Mouse (Mus musculus) intestine, embryonic 15.5 days (tissue): ENCODE data around the gene Ifnar2. TPM values are rescaled to one million over a fixed set of nuclear protein-coding genes. Genes with fewer than 3 reads are reported as not detected.
A peak's percentile ranks its signal among the peaks of the same experiment; 100 is the strongest.

ENCODE experiments used
- ATAC-seq: fragments of 200-750 bp; cut with Nextera tagmentation; 2 replicates; pipeline ENCODE4 v1.8.0; 2017; ENCODE audit warnings: moderate TSS enrichment, moderate library complexity
- H3K27ac ChIP-seq: fragments of 300-500 bp; sonication (generic); 2 replicates; pipeline ENCODE4 v1.5.1; 2015; ENCODE audit warnings: mild to moderate bottlenecking, inconsistent platforms
- H3K27me3 ChIP-seq: fragments of 300-500 bp; sonication (generic); replicated peaks from 2 replicates; pipeline ENCODE4 v1.6.1; 2015; ENCODE audit warnings: inconsistent platforms
- H3K36me3 ChIP-seq: fragments of 300-500 bp; sonication (generic); 2 replicates; pipeline ENCODE4 v1.6.1; 2015; ENCODE audit warnings: inconsistent platforms
- H3K4me1 ChIP-seq: fragments of 300-500 bp; sonication (generic); replicated peaks from 2 replicates; pipeline ENCODE4 v1.6.1; 2015; ENCODE audit warnings: inconsistent platforms
- H3K4me2 ChIP-seq: fragments of 300-500 bp; sonication (generic); replicated peaks from 2 replicates; pipeline ENCODE4 v1.6.1; 2015; ENCODE audit warnings: mild to moderate bottlenecking, inconsistent platforms
- H3K4me3 ChIP-seq: fragments of 300-500 bp; sonication (generic); replicated peaks from 2 replicates; pipeline ENCODE4 v1.5.1; 2015; ENCODE audit warnings: inconsistent platforms
- H3K9ac ChIP-seq: fragments of 300-500 bp; sonication (generic); 2 replicates; pipeline ENCODE4 v1.6.1; 2015; ENCODE audit warnings: inconsistent platforms
- H3K9me3 ChIP-seq: fragments of 300-500 bp; sonication (generic); 2 replicates; pipeline ENCODE4 v1.6.1; 2016; ENCODE audit warnings: inconsistent platforms
- WGBS: fragments of 180-500 bp; shearing (Covaris S2); methylation state at CpG from one replicate; pipeline ENCODE4 v1.1.7; 2015; 5-methylcytosine and 5-hydroxymethylcytosine counted together
- polyA plus RNA-seq: library from polyadenylated mRNA; unstranded; fragments of >200 nt; fragmentation: Nextera tagmentation; extraction: Ambion mirVana; gene quantifications from 2 replicates; pipeline ENCODE4 v1.2.1, GENCODE M21; 2015

Gene Ifnar2
- polyA plus RNA-seq, 1 experiment from 2014 or later, result 44.5 TPM

- no peaks in the 10 kb centered on the region for H3K4me1 ChIP-seq
- ATAC-seq, result no peak
- no peak overlapping the region for H3K9ac ChIP-seq
- no peak overlapping the region for H3K4me2 ChIP-seq
- H3K4me3 ChIP-seq, result no peak overlapping the region
- WGBS, result 89% methylated on average over 12 of the region's 12 CpGs
- H3K9me3 ChIP-seq, result no peaks in the 10 kb centered on the region
- no peak overlapping the region for H3K27ac ChIP-seq
- no peaks in the 10 kb centered on the region for H3K27me3 ChIP-seq
- peaks cover 6% of the 10 kb centered on the region; the same call in 1 of the 2 replicates for H3K36me3 ChIP-seq
These were observed 25.4 kb downstream of the Ifnar2 start for GRCm38 (mm10) chr16:91398030-91398429.

GRCm38 (mm10) chr16:91398944-91399343 lies 26.4 kb downstream of the Ifnar2 start:
- Histone ChIP-seq H3K36me3 (peaks cover 8% of the 10 kb centered on the region; the same call in 1 of the 2 replicates), H3K27me3 (no peaks in the 10 kb centered on the region), H3K4me3 (no peak overlapping the region), H3K9me3 (no peaks in the 10 kb centered on the region), H3K4me1 (no peaks in the 10 kb centered on the region), H3K9ac (no peak overlapping the region), H3K27ac (no peak overlapping the region), H3K4me2 (no peak overlapping the region)
- WGBS, result 92% methylated on average over 7 of the region's 7 CpGs
- no peak for ATAC-seq

GRCm38 (mm10) chr16:91401569-91402165 lies 29.1 kb downstream of the Ifnar2 start:
- H3K36me3 ChIP-seq, result peaks cover 4% of the 10 kb centered on the region; the same call in 1 of the 2 replicates
- no peak overlapping the region for H3K27ac ChIP-seq
- H3K9me3 ChIP-seq, result no peaks in the 10 kb centered on the region
- no peak overlapping the region for H3K9ac ChIP-seq
- H3K4me1 ChIP-seq, result peaks cover 5% of the 10 kb centered on the region
- WGBS, result 81% methylated on average over 6 of the region's 6 CpGs
- no peak for ATAC-seq
- H3K4me3 ChIP-seq, result no peak overlapping the region
- H3K27me3 ChIP-seq, result no peaks in the 10 kb centered on the region
- H3K4me2 ChIP-seq, result no peak overlapping the region

GRCm38 (mm10) chr16:91403784-91404183 lies 31.2 kb downstream of the Ifnar2 start:
- Histone ChIP-seq H3K4me2 (no peak overlapping the region), H3K4me1 (peaks cover 17% of the 10 kb centered on the region), H3K27me3 (no peaks in the 10 kb centered on the region), H3K9me3 (no peaks in the 10 kb centered on the region), H3K9ac (no peak overlapping the region), H3K27ac (no peak overlapping the region), H3K4me3 (no peak overlapping the region), H3K36me3 (peaks cover 4% of the 10 kb centered on the region; the same call in 1 of the 2 replicates)
- ATAC-seq, result no peak
- WGBS, result 79% methylated on average over 9 of the region's 9 CpGs

GRCm38 (mm10) chr16:91404187-91404586 lies 31.6 kb downstream of the Ifnar2 start:
- Histone ChIP-seq H3K4me3 (no peak overlapping the region), H3K9me3 (no peaks in the 10 kb centered on the region), H3K4me2 (no peak overlapping the region), H3K27ac (no peak overlapping the region), H3K36me3 (peaks cover 4% of the 10 kb centered on the region; the same call in 1 of the 2 replicates), H3K4me1 (peaks cover 20% of the 10 kb centered on the region), H3K9ac (no peak overlapping the region), H3K27me3 (no peaks in the 10 kb centered on the region)
- WGBS, result 94% methylated on average over 8 of the region's 8 CpGs
- no peak for ATAC-seq

- Histone ChIP-seq H3K4me3 (no peak overlapping the region), H3K27me3 (no peaks in the 10 kb centered on the region), H3K9me3 (no peaks in the 10 kb centered on the region), H3K27ac (no peak overlapping the region), H3K9ac (no peak overlapping the region), H3K4me2 (no peak overlapping the region), H3K4me1 (peaks cover 20% of the 10 kb centered on the region), H3K36me3 (peaks cover 4% of the 10 kb centered on the region; the same call in 1 of the 2 replicates)
- ATAC-seq, result no peak
- 81% methylated on average over 10 of the region's 10 CpGs for WGBS
These were observed 32.4 kb downstream of the Ifnar2 start for GRCm38 (mm10) chr16:91404828-91405577.

- 4% methylated on average over 50 of the region's 51 CpGs for WGBS
- peak; percentile 81 for ATAC-seq
These were observed 33.3 kb downstream of the Ifnar2 start, which contains the start of gene Il10rb for GRCm38 (mm10) chr16:91405640-91406584. Gene Il10rb (plus strand): TSS chr16:91406164.

GRCm38 (mm10) chr16:91406585-91407220 lies 34.1 kb downstream of the Ifnar2 start:
- peaks cover 4% of the 10 kb centered on the region; the same call in 1 of the 2 replicates for H3K36me3 ChIP-seq
- under 1% methylated on average over 13 of the region's 13 CpGs for WGBS
- peak overlapping the region; percentile 89 for H3K27ac ChIP-seq
- no peaks in the 10 kb centered on the region for H3K9me3 ChIP-seq
- peak overlapping the region; percentile 89 for H3K4me3 ChIP-seq
- peak overlapping the region; percentile 83 for H3K4me2 ChIP-seq
- no peaks in the 10 kb centered on the region for H3K27me3 ChIP-seq
- H3K4me1 ChIP-seq, result peaks cover 22% of the 10 kb centered on the region
- peak; percentile 19 for ATAC-seq
- H3K9ac ChIP-seq, result peak overlapping the region; percentile 88

More at GRCm38 (mm10) chr16:91405640-91406584, 33.3 kb downstream of the Ifnar2 start, which contains the start of gene Il10rb:
- no peaks in the 10 kb centered on the region for H3K9me3 ChIP-seq
- H3K9ac ChIP-seq, result peak within 1 kb of the TSS; percentile 88
- peaks cover 22% of the 10 kb centered on the region for H3K4me1 ChIP-seq
- no peaks in the 10 kb centered on the region for H3K27me3 ChIP-seq
- H3K36me3 ChIP-seq, result peaks cover 4% of the 10 kb centered on the region; the same call in 1 of the 2 replicates
- peak within 1 kb of the TSS; percentile 89 for H3K27ac ChIP-seq
- peak within 1 kb of the TSS; percentile 83 for H3K4me2 ChIP-seq
- H3K4me3 ChIP-seq, result peak within 1 kb of the TSS; percentile 89

- peaks cover 16% of the 10 kb centered on the region for H3K4me1 ChIP-seq
- H3K4me3 ChIP-seq, result no peak overlapping the region
- H3K27me3 ChIP-seq, result no peaks in the 10 kb centered on the region
- 38% methylated on average over 12 of the region's 12 CpGs for WGBS
- no peak overlapping the region for H3K9ac ChIP-seq
- H3K36me3 ChIP-seq, result peaks cover 14% of the 10 kb centered on the region
- no peak overlapping the region for H3K4me2 ChIP-seq
- peak overlapping the region; percentile 58 for H3K27ac ChIP-seq
- no peaks in the 10 kb centered on the region for H3K9me3 ChIP-seq
- ATAC-seq, result peak; percentile 80
These were observed 40.7 kb downstream of the Ifnar2 start for GRCm38 (mm10) chr16:91413102-91413844.

GRCm38 (mm10) chr16:91415391-91416189 lies 43.0 kb downstream of the Ifnar2 start:
- no peak overlapping the region for H3K27ac ChIP-seq
- no peak overlapping the region for H3K9ac ChIP-seq
- ATAC-seq, result no peak
- no peaks in the 10 kb centered on the region for H3K9me3 ChIP-seq
- H3K4me3 ChIP-seq, result no peak overlapping the region
- peaks cover 8% of the 10 kb centered on the region for H3K4me1 ChIP-seq
- H3K4me2 ChIP-seq, result no peak overlapping the region
- peaks cover 19% of the 10 kb centered on the region for H3K36me3 ChIP-seq
- WGBS, result 84% methylated on average over 9 of the region's 9 CpGs
- no peaks in the 10 kb centered on the region for H3K27me3 ChIP-seq
